Mouse (Mus musculus) liver, embryonic 13.5 days (tissue): ENCODE data around the gene Fam131b. TPM values are rescaled to one million over a fixed set of nuclear protein-coding genes. Genes with fewer than 3 reads are reported as not detected.

Experiments
- ATAC-seq: fragments of 200-750 bp; cut with Nextera tagmentation; 2 replicates; pipeline ENCODE4 v1.8.0; 2017; ENCODE audit warnings: low read depth, mild to moderate bottlenecking, moderate number of reproducible peaks, moderate library complexity
- DNase-seq: peaks from one replicate; pipeline ENCODE4 v3.0.0; 2022
- H3K27ac ChIP-seq: fragments of 300-500 bp; sonication (generic); 2 replicates; pipeline ENCODE4 v1.5.1; 2015; ENCODE audit warnings: moderate library complexity, mild to moderate bottlenecking, inconsistent platforms
- H3K27me3 ChIP-seq: fragments of 300-500 bp; sonication (generic); 2 replicates; pipeline ENCODE4 v1.6.1; 2015; ENCODE audit warnings: mild to moderate bottlenecking, inconsistent platforms
- H3K36me3 ChIP-seq: fragments of 300-500 bp; sonication (generic); 2 replicates; pipeline ENCODE4 v1.6.1; 2015; ENCODE audit warnings: mild to moderate bottlenecking, inconsistent platforms
- H3K4me1 ChIP-seq: fragments of 300-500 bp; sonication (generic); replicated peaks from 2 replicates; pipeline ENCODE4 v1.6.1; 2015; ENCODE audit warnings: inconsistent platforms
- H3K4me2 ChIP-seq: fragments of 300-500 bp; sonication (generic); 2 replicates; pipeline ENCODE4 v1.6.1; 2015; ENCODE audit warnings: inconsistent platforms, mild to moderate bottlenecking, moderate library complexity
- H3K4me3 ChIP-seq: fragments of 300-500 bp; sonication (generic); replicated peaks from 2 replicates; pipeline ENCODE4 v1.5.1; 2015; ENCODE audit warnings: mild to moderate bottlenecking, inconsistent platforms
- H3K9ac ChIP-seq: fragments of 300-500 bp; sonication (generic); 2 replicates; pipeline ENCODE4 v1.6.1; 2015; ENCODE audit warnings: mild to moderate bottlenecking, inconsistent platforms
- H3K9me3 ChIP-seq: fragments of 300-500 bp; sonication (generic); replicated peaks from 2 replicates; pipeline ENCODE4 v1.6.1; 2016; ENCODE audit warnings: inconsistent platforms
- WGBS: fragments of 180-500 bp; shearing (Covaris S2); methylation state at CpG from one replicate; pipeline ENCODE4 v1.1.7; 2015; ENCODE audit not compliant: insufficient replicate concordance; 5-methylcytosine and 5-hydroxymethylcytosine counted together
- polyA plus RNA-seq: library from polyadenylated mRNA; unstranded; fragments of >200 nt; fragmentation: Nextera tagmentation; extraction: Ambion mirVana; gene quantifications from 2 replicates; pipeline ENCODE4 v1.2.1, GENCODE M21; 2015

Gene Fam131b
- polyA plus RNA-seq, 1 experiment from 2014 or later: 0.05 TPM

- Histone ChIP-seq H3K4me2 (no peak overlapping the region), H3K27me3 (no peaks in the 10 kb centered on the region), H3K4me1 (no peaks in the 10 kb centered on the region), H3K9ac (no peak overlapping the region), H3K27ac (no peak overlapping the region), H3K9me3 (no peaks in the 10 kb centered on the region), H3K4me3 (no peak overlapping the region), H3K36me3 (peaks cover 89% of the 10 kb centered on the region)
- WGBS: 86% methylated on average over 2 of the region's 2 CpGs
- ATAC-seq: no peak
- no peak for DNase-seq
Observed at GRCm38 (mm10) chr6:42276151-42276550, 48.3 kb downstream of the Fam131b start.

- Histone ChIP-seq H3K4me2 (no peak overlapping the region), H3K9ac (no peak overlapping the region), H3K4me1 (peaks cover 30% of the 10 kb centered on the region), H3K36me3 (peaks cover 78% of the 10 kb centered on the region), H3K9me3 (no peaks in the 10 kb centered on the region), H3K27me3 (no peaks in the 10 kb centered on the region), H3K4me3 (no peak overlapping the region), H3K27ac (no peak overlapping the region)
- ATAC-seq (no peak), DNase-seq (no peak)
Observed at GRCm38 (mm10) chr6:42270817-42271216, 53.6 kb downstream of the Fam131b start.

- peaks cover 45% of the 10 kb centered on the region for H3K4me1 ChIP-seq
- H3K9ac ChIP-seq: peak overlapping the region; percentile 91
- WGBS: under 1% methylated on average over 21 of the region's 21 CpGs
- ATAC-seq: no peak
- H3K27ac ChIP-seq: peak overlapping the region; percentile 88
- H3K4me2 ChIP-seq: peak overlapping the region; percentile 82
- peak overlapping the region; percentile 85 for H3K4me3 ChIP-seq
- no peaks in the 10 kb centered on the region for H3K9me3 ChIP-seq
- peaks cover 36% of the 10 kb centered on the region for H3K36me3 ChIP-seq
- peak; percentile 45 for DNase-seq
- no peaks in the 10 kb centered on the region for H3K27me3 ChIP-seq
Observed at GRCm38 (mm10) chr6:42265391-42266330, 58.8 kb downstream of the Fam131b start.

Other genes starting within 250 kb of the Fam131b start
- gene Tas2r139, start 183.7 kb downstream of the Fam131b start, polyA plus RNA-seq: not detected in 2 replicates
- gene Tas2r144, start 109.3 kb downstream of the Fam131b start, polyA plus RNA-seq: not detected in 2 replicates
- gene Gstk1, start 78.7 kb downstream of the Fam131b start, polyA plus RNA-seq: 6.9 and 8.1 TPM in 2 replicates
- 0.12 TPM in 1 of 2 replicates, not detected in the other for gene Tmem139, start 62.7 kb downstream of the Fam131b start, polyA plus RNA-seq
- gene Casp2, start 59.7 kb downstream of the Fam131b start, polyA plus RNA-seq: 26.0 and 29.8 TPM in 2 replicates
- gene Clcn1, start 38.0 kb downstream of the Fam131b start, polyA plus RNA-seq: 0.08 TPM in 1 of 2 replicates, not detected in the other
- gene Zyx, start 25.0 kb upstream of the Fam131b start, polyA plus RNA-seq: 36.5 and 39.7 TPM in 2 replicates
- 2.7 and 2.9 TPM in 2 replicates for gene Epha1, start 48.6 kb upstream of the Fam131b start, polyA plus RNA-seq
- gene Tas2r143, start 75.6 kb upstream of the Fam131b start, polyA plus RNA-seq: not detected in 2 replicates
- not detected in 2 replicates for gene Tas2r135, start 80.8 kb upstream of the Fam131b start, polyA plus RNA-seq
- gene Tas2r126, start 109.9 kb upstream of the Fam131b start, polyA plus RNA-seq: not detected in 2 replicates
- gene Olfr458, start 140.6 kb upstream of the Fam131b start, polyA plus RNA-seq: not detected in 2 replicates
- gene Olfr457, start 151.7 kb upstream of the Fam131b start, polyA plus RNA-seq: not detected in 2 replicates
- gene Olfr456, start 162.6 kb upstream of the Fam131b start, polyA plus RNA-seq: not detected in 2 replicates
- not detected in 2 replicates for gene Olfr455, start 222.9 kb upstream of the Fam131b start, polyA plus RNA-seq